Mouse (Mus musculus): ENCODE results near the gene 4930568D16Rik.

Gene 4930568D16Rik

GRCm38 (mm10) chr2:35367629-35368028 lies at the start of gene 4930568D16Rik:
4930568D16Rik (minus strand) TSS chr2:35367729.
- in situ Hi-C loops (cut with MboI; ENCODE audit: low sequenced_read_pairs) = loop anchor here (25.0 kb wide), 1 partner anchor 155 kb away; the partner anchor contains the start of gene Rab14

GRCm38 (mm10) chr2:35417231-35417630 lies 49.7 kb upstream of the 4930568D16Rik start:
- in situ Hi-C loops (cut with MboI; ENCODE audit: low sequenced_read_pairs) = no loop called here

- in situ Hi-C loops (cut with MboI; ENCODE audit: low sequenced_read_pairs) = no loop called here
Observed at GRCm38 (mm10) chr2:35416473-35416872, 48.9 kb upstream of the 4930568D16Rik start.

- in situ Hi-C loops (cut with MboI; ENCODE audit: low sequenced_read_pairs) = no loop called here
Observed at GRCm38 (mm10) chr2:35412810-35413209, 45.3 kb upstream of the 4930568D16Rik start.

GRCm38 (mm10) chr2:35412246-35412645 lies 44.7 kb upstream of the 4930568D16Rik start:
- in situ Hi-C loops (cut with MboI; ENCODE audit: low sequenced_read_pairs) = no loop called here

- in situ Hi-C loops (cut with MboI; ENCODE audit: low sequenced_read_pairs) = no loop called here
Observed at GRCm38 (mm10) chr2:35411640-35412190, 44.2 kb upstream of the 4930568D16Rik start.

- in situ Hi-C loops (cut with MboI; ENCODE audit: low sequenced_read_pairs) = no loop called here
Observed at GRCm38 (mm10) chr2:35409466-35409865, 41.9 kb upstream of the 4930568D16Rik start.

- in situ Hi-C loops (cut with MboI; ENCODE audit: low sequenced_read_pairs) = no loop called here
Observed at GRCm38 (mm10) chr2:35408409-35409110, 41.0 kb upstream of the 4930568D16Rik start.

- in situ Hi-C loops (cut with MboI; ENCODE audit: low sequenced_read_pairs) = no loop called here
Observed at GRCm38 (mm10) chr2:35407878-35408277, 40.3 kb upstream of the 4930568D16Rik start.

GRCm38 (mm10) chr2:35407266-35407665 lies 39.7 kb upstream of the 4930568D16Rik start:
- in situ Hi-C loops (cut with MboI; ENCODE audit: low sequenced_read_pairs) = no loop called here

- in situ Hi-C loops (cut with MboI; ENCODE audit: low sequenced_read_pairs) = no loop called here
Observed at GRCm38 (mm10) chr2:35406611-35407010, 39.1 kb upstream of the 4930568D16Rik start.

- in situ Hi-C loops (cut with MboI; ENCODE audit: low sequenced_read_pairs) = no loop called here
Observed at GRCm38 (mm10) chr2:35402391-35402790, 34.9 kb upstream of the 4930568D16Rik start.

- in situ Hi-C loops (cut with MboI; ENCODE audit: low sequenced_read_pairs) = no loop called here
Observed at GRCm38 (mm10) chr2:35400739-35401138, 33.2 kb upstream of the 4930568D16Rik start.

- in situ Hi-C loops (cut with MboI; ENCODE audit: low sequenced_read_pairs) = no loop called here
Observed at GRCm38 (mm10) chr2:35398184-35398828, 30.8 kb upstream of the 4930568D16Rik start.

GRCm38 (mm10) chr2:35397590-35398173 lies 30.2 kb upstream of the 4930568D16Rik start:
- in situ Hi-C loops (cut with MboI; ENCODE audit: low sequenced_read_pairs) = no loop called here

- in situ Hi-C loops (cut with MboI; ENCODE audit: low sequenced_read_pairs) = no loop called here
Observed at GRCm38 (mm10) chr2:35397096-35397495, 29.6 kb upstream of the 4930568D16Rik start, which contains the start of gene 4930402F06Rik. 4930402F06Rik (minus strand) TSS chr2:35397175.

- in situ Hi-C loops (cut with MboI; ENCODE audit: low sequenced_read_pairs) = no loop called here
Observed at GRCm38 (mm10) chr2:35385441-35385871, 17.9 kb upstream of the 4930568D16Rik start.

- in situ Hi-C loops (cut with MboI; ENCODE audit: low sequenced_read_pairs) = loop anchor here (10.0 kb wide), 1 partner anchor 85 kb away; no protein-coding TSS in a partner anchor
Observed at GRCm38 (mm10) chr2:35379306-35379705, 11.8 kb upstream of the 4930568D16Rik start.

- in situ Hi-C loops (cut with MboI; ENCODE audit: low sequenced_read_pairs) = loop anchor here (10.0 kb wide), 1 partner anchor 83 kb away; no protein-coding TSS in a partner anchor
Observed at GRCm38 (mm10) chr2:35377600-35377999, 10.1 kb upstream of the 4930568D16Rik start.

- in situ Hi-C loops (cut with MboI; ENCODE audit: low sequenced_read_pairs) = loop anchor here (10.0 to 25.0 kb wide), 2 partner anchors 78 to 161 kb away; partner anchors contain the start of gene Rab14
Observed at GRCm38 (mm10) chr2:35373003-35373402, 5.5 kb upstream of the 4930568D16Rik start.

- in situ Hi-C loops (cut with MboI; ENCODE audit: low sequenced_read_pairs) = loop anchor here (10.0 to 25.0 kb wide), 2 partner anchors 76 to 158 kb away; partner anchors contain the start of gene Rab14
Observed at GRCm38 (mm10) chr2:35370686-35371085, 3.2 kb upstream of the 4930568D16Rik start.
